ENCODE assay signal across 10 mouse cellular contexts in the genomic region with DNA sequence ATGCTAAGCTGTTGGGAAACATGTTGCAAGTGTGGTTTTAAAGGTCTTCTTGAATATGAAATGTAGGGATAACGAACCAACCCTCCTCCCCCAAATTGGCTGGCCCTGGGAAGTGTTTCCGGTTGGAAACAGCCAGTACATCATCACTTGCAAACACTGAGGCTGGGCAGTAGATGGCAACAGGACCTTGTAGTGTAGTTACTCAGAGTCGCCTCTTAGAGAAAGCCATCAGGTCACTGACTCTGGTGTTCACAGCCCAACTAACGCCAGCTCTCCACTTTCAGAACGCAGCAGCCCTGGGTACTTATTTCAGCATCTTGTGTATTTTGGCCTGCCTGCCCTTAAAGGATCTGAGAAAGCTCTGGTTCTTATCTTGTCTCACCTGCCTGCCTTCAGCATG. TPM values are rescaled to one million over a fixed set of nuclear protein-coding genes. Genes with fewer than 3 reads are reported as not detected.
DNase-seq lines count a peak whose midpoint lies in the region; ATAC-seq and TF ChIP-seq lines count a peak whose summit lies in the region.
"Had no signal": no experiment of that assay in that cellular context is flagged by ENCODE, and none has a peak within 500 bp of the region (broad histone marks: within the 10 kb centered on the region; RNA-seq: fewer than 3 reads in every experiment).

No protein-coding gene starts in this region.

- no peak overlapping the region for H3K9ac ChIP-seq in forebrain, postnatal 0 days
- H3K9ac ChIP-seq in forebrain, embryonic 16.5 days (replicated peaks; ENCODE audit: low read depth, low read length): no peak overlapping the region
- H3K9ac ChIP-seq in liver, adult 2 months (ENCODE audit: low read depth, low read length): no peak overlapping the region
- H3K9ac ChIP-seq in liver, postnatal 0 days (replicated peaks): no peak overlapping the region
- H3K9ac ChIP-seq: midbrain, embryonic 12.5 days had no signal

- H3K4me2 ChIP-seq in forebrain, postnatal 0 days (ENCODE audit: low read depth): no peak overlapping the region
- H3K4me2 ChIP-seq in forebrain, embryonic 16.5 days (ENCODE audit: low read length): no peak overlapping the region
- no peak overlapping the region for H3K4me2 ChIP-seq in liver, postnatal 0 days (ENCODE audit: low read depth, low read length)
- H3K4me2 ChIP-seq: midbrain, embryonic 12.5 days had no signal

- no peaks in the 10 kb centered on the region for H3K79me2 ChIP-seq in liver, adult 2 months (ENCODE audit: control insufficient read depth, insufficient read depth, low read length)

- no peaks in the 10 kb centered on the region for H3K27me3 ChIP-seq in forebrain, postnatal 0 days (ENCODE audit: insufficient read depth, low read length)
- H3K27me3 ChIP-seq in forebrain, embryonic 16.5 days (replicated peaks; ENCODE audit: control insufficient read depth, insufficient read depth, low read length): no peaks in the 10 kb centered on the region
- no peaks in the 10 kb centered on the region for H3K27me3 ChIP-seq in liver, adult 2 months (ENCODE audit: control insufficient read depth, insufficient read depth, low read length)
- no peaks in the 10 kb centered on the region for H3K27me3 ChIP-seq in liver, postnatal 0 days (ENCODE audit: insufficient read depth, low read length)
- H3K27me3 ChIP-seq: midbrain, embryonic 12.5 days had no signal

- no peaks in the 10 kb centered on the region for H3K4me1 ChIP-seq in forebrain, postnatal 0 days (ENCODE audit: insufficient read depth)
- H3K4me1 ChIP-seq in forebrain, embryonic 16.5 days (replicated peaks; ENCODE audit: control insufficient read depth, insufficient read depth, low read length): no peaks in the 10 kb centered on the region
- peaks cover 9% of the 10 kb centered on the region for H3K4me1 ChIP-seq in liver, adult 2 months (ENCODE audit: control insufficient read depth, insufficient read depth, low read length)
- H3K4me1 ChIP-seq in liver, postnatal 0 days (ENCODE audit: insufficient read depth): peaks cover 6% of the 10 kb centered on the region
- H3K4me1 ChIP-seq: midbrain, embryonic 12.5 days had no signal

- H3K4me3 ChIP-seq in forebrain, postnatal 0 days (ENCODE audit: low read depth, low read length): no peak overlapping the region
- no peak overlapping the region for H3K4me3 ChIP-seq in forebrain, embryonic 16.5 days (replicated peaks; ENCODE audit: low read length)
- no peak overlapping the region for H3K4me3 ChIP-seq in liver, adult 2 months (ENCODE audit: insufficient read depth, low read depth, low read length)
- H3K4me3 ChIP-seq in liver, postnatal 0 days (ENCODE audit: low read depth, low read length): no peak overlapping the region
- H3K4me3 ChIP-seq: midbrain, embryonic 12.5 days had no signal

- TF ChIP-seq CTCF in forebrain, postnatal 0 days (IDR thresholded peaks at IDR 0.05; ENCODE audit: low read depth): peak; percentile 56
- peak; percentile 55 for TF ChIP-seq CTCF in liver, adult 2 months (IDR thresholded peaks at IDR 0.05; ENCODE audit: low read depth, low read length)
- TF ChIP-seq CTCF in liver, postnatal 0 days (IDR thresholded peaks at IDR 0.05; ENCODE audit: low read depth): peak; percentile 67

- no peaks in the 10 kb centered on the region for H3K36me3 ChIP-seq in forebrain, postnatal 0 days (ENCODE audit: insufficient read depth)
- H3K36me3 ChIP-seq in forebrain, embryonic 16.5 days (ENCODE audit: control insufficient read depth, insufficient read depth): no peaks in the 10 kb centered on the region
- no peaks in the 10 kb centered on the region for H3K36me3 ChIP-seq in liver, adult 2 months (ENCODE audit: control insufficient read depth, insufficient read depth, low read length)
- H3K36me3 ChIP-seq in liver, postnatal 0 days (replicated peaks; ENCODE audit: insufficient read depth, low read length): no peaks in the 10 kb centered on the region
- H3K36me3 ChIP-seq: midbrain, embryonic 12.5 days had no signal

- no peak for TF ChIP-seq EP300 in liver, postnatal 0 days (IDR thresholded peaks at IDR 0.05; ENCODE audit: low read depth)

- H3K9me3 ChIP-seq in forebrain, postnatal 0 days (ENCODE audit: low read length): no peaks in the 10 kb centered on the region
- H3K9me3 ChIP-seq in forebrain, embryonic 16.5 days (ENCODE audit: control insufficient read depth, low read length): no peaks in the 10 kb centered on the region
- no peaks in the 10 kb centered on the region for H3K9me3 ChIP-seq in liver, postnatal 0 days (ENCODE audit: low read length)
- H3K9me3 ChIP-seq: midbrain, embryonic 12.5 days had no signal

- DNase-seq in forebrain, postnatal 0 days: no peak
- peak; percentile 85 for DNase-seq in liver, adult 2 months (ENCODE audit: extremely low read depth, low read depth, low spot score)
- DNase-seq in liver (no peak), adipocyte (ENCODE audit: low spot score) (peak; percentile 59)
- DNase-seq in liver, postnatal 0 days: peak; percentile 25
- no peak for DNase-seq in thymus, postnatal 25 days
- DNase-seq: right cerebral cortex, postnatal 4 days had no signal

- ATAC-seq in forebrain, postnatal 0 days: no peak
- no peak for ATAC-seq in forebrain, embryonic 16.5 days
- peak; percentile 72 for ATAC-seq in liver, postnatal 0 days
- no peak for ATAC-seq in megakaryocyte-erythroid progenitor cell, adult 5-6 weeks (replicated peaks; ENCODE audit: low FRiP score, low TSS enrichment, poor library complexity, severe bottlenecking)

- H3K27ac ChIP-seq in forebrain, postnatal 0 days (ENCODE audit: low read depth, low read length): no peak overlapping the region
- H3K27ac ChIP-seq in forebrain, embryonic 16.5 days (ENCODE audit: low read length): no peak overlapping the region
- peak overlapping the region; percentile 11; the same call in 1 of the 2 replicates for H3K27ac ChIP-seq in liver, adult 2 months (replicated peaks; ENCODE audit: insufficient read depth, low read depth, low read length)
- H3K27ac ChIP-seq in liver, postnatal 0 days (ENCODE audit: low read depth): peak overlapping the region; percentile 22; the same call in 1 of the 2 replicates
- H3K27ac ChIP-seq: midbrain, embryonic 12.5 days had no signal

- 36% methylated on average over 5 of the region's 5 CpGs for WGBS in forebrain, postnatal 0 days
- WGBS in forebrain, embryonic 16.5 days: 33% methylated on average over 5 of the region's 5 CpGs
- WGBS in liver, adult 2 months: 10% methylated on average over 5 of the region's 5 CpGs
- WGBS in liver, postnatal 0 days (ENCODE audit: insufficient replicate concordance): 45% methylated on average over 5 of the region's 5 CpGs

- no peak for TF ChIP-seq POLR2A in liver, adult 2 months (IDR thresholded peaks at IDR 0.05; ENCODE audit: extremely low read depth, insufficient read depth, low read length)

RNA-seq across cellular contexts. Expression of a gene that starts 28.2 kb away (rescaled TPM):
- 40.1 and 48.2 TPM in 2 replicates for total RNA-seq in forebrain, postnatal 0 days (2014; rRNA removed)
- polyA plus RNA-seq in forebrain, postnatal 0 days (2015; fragmentation: Nextera tagmentation; extraction: Ambion mirVana): 75.7 and 90.3 TPM in 2 replicates
- 71.5 and 83.9 TPM in 2 replicates for polyA plus RNA-seq in forebrain, embryonic 16.5 days (2015; fragmentation: Nextera tagmentation; extraction: Ambion mirVana)
- 6.2 and 8.6 TPM in 2 replicates for total RNA-seq in liver, adult 2 months (2014; rRNA removed)
- polyA plus RNA-seq in liver, adult 2 months (2012; rRNA removed): 2.9 TPM in 2 replicates
- 16.5 and 17.7 TPM in 2 replicates for polyA plus RNA-seq in liver, postnatal 0 days (2015; fragmentation: Nextera tagmentation; extraction: Ambion mirVana)
- total RNA-seq in megakaryocyte-erythroid progenitor cell, adult 5-6 weeks (2014; fragmentation: Nextera tagmentation): 25.3 and 33.0 TPM in 2 replicates
- 61.6 and 114 TPM in 2 replicates for total RNA-seq in megakaryocyte-erythroid progenitor cell, adult 5-6 weeks (2017)

RNA-seq across cellular contexts. Expression of a gene that starts 31.6 kb away (rescaled TPM):
- 50.2 and 51.5 TPM in 2 replicates for total RNA-seq in forebrain, postnatal 0 days (2014; rRNA removed)
- polyA plus RNA-seq in forebrain, postnatal 0 days (2015; fragmentation: Nextera tagmentation; extraction: Ambion mirVana): 18.8 and 24.5 TPM in 2 replicates
- 39.1 and 44.7 TPM in 2 replicates for polyA plus RNA-seq in forebrain, embryonic 16.5 days (2015; fragmentation: Nextera tagmentation; extraction: Ambion mirVana)
- 345 and 351 TPM in 2 replicates for total RNA-seq in liver, adult 2 months (2014; rRNA removed)
- 135 and 180 TPM in 2 replicates for polyA plus RNA-seq in liver, adult 2 months (2012; rRNA removed)
- polyA plus RNA-seq in liver, postnatal 0 days (2015; fragmentation: Nextera tagmentation; extraction: Ambion mirVana): 11.1 and 14.4 TPM in 2 replicates
- 0.17 and 1.1 TPM in 2 replicates for total RNA-seq in megakaryocyte-erythroid progenitor cell, adult 5-6 weeks (2014; fragmentation: Nextera tagmentation)
- total RNA-seq in megakaryocyte-erythroid progenitor cell, adult 5-6 weeks (2017): 1.1 and 2.0 TPM in 2 replicates

Comparison
In these comparisons a context has a peak if more than half of its experiments do, and no peak if none do; other contexts are left out.
1. DNase-seq: peak in liver, adult 2 months (single experiment), adipocyte (single experiment) and liver, postnatal 0 days (single experiment); none in forebrain, postnatal 0 days (single experiment), liver (single experiment) and thymus, postnatal 25 days (single experiment).
2. H3K27ac ChIP-seq: peak in liver, adult 2 months (single experiment) and liver, postnatal 0 days (single experiment); none in forebrain, postnatal 0 days (single experiment) and forebrain, embryonic 16.5 days (single experiment).
3. Peak in every context shown above with its lines, with median percentiles within 50 percentile points of each other: CTCF ChIP-seq.